In the genomic region with DNA sequence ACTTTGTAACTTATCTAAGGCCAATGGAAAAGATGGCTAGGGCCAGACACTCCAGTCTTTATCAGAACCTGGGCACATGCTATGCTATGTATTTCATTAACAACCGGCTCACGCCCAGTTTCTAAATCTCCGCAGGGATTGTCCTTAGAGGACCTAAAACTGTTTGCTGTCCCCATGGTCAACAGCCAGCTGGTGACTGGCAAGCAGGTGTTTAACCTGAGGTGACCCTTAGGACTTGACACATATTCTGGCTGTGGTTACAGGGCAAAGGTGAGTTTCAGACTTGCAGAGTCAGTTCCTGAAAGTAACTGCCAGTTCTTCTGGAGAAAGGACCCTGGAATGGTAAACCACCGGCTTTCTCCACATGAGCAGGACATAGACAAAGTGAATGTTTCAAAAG, we compare ENCODE assay signal across 19 mouse cellular contexts. TPM values are rescaled to one million over a fixed set of nuclear protein-coding genes. Genes with fewer than 3 reads are reported as not detected.
A peak's percentile ranks its signal among the peaks of the same experiment; 100 is the strongest.
DNase-seq lines count a peak whose midpoint lies in the region; ATAC-seq and TF ChIP-seq lines count a peak whose summit lies in the region.
"Had no signal": no experiment of that assay in that cellular context is flagged by ENCODE, and none has a peak within 500 bp of the region (broad histone marks: within the 10 kb centered on the region; RNA-seq: fewer than 3 reads in every experiment).

No protein-coding gene starts in this region.

- H3K4me1 ChIP-seq in liver, postnatal 0 days (ENCODE audit: insufficient read depth): no peaks in the 10 kb centered on the region
- H3K4me1 ChIP-seq in midbrain, embryonic 15.5 days: no peaks in the 10 kb centered on the region
- H3K4me1 ChIP-seq: embryonic facial prominence, embryonic 12.5 days; forebrain, embryonic 12.5 days; heart, embryonic 13.5 days; limb, embryonic 15.5 days had no signal

- H3K9me3 ChIP-seq in liver, postnatal 0 days (ENCODE audit: low read length): peaks cover 3% of the 10 kb centered on the region; the same call in 1 of the 2 replicates
- H3K9me3 ChIP-seq in midbrain, embryonic 15.5 days: no peaks in the 10 kb centered on the region
- H3K9me3 ChIP-seq: embryonic facial prominence, embryonic 12.5 days; forebrain, embryonic 12.5 days; heart, embryonic 13.5 days; limb, embryonic 15.5 days had no signal

- DNase-seq in adrenal gland, postnatal 36 days: peak; percentile 5 to 31
- no peak for DNase-seq in adrenal gland, postnatal 4 days (ENCODE audit: low spot score in 2 of 2)
- peak; percentile 50 for DNase-seq in liver, postnatal 0 days
- DNase-seq in liver: no peak
- peak; percentile 38 to 46 for DNase-seq in heart, postnatal 36 days
- no peak for DNase-seq in left cerebral cortex, adult 9 months (ENCODE audit: low spot score in 2 of 2)
- DNase-seq in lung, adult 18-20 months: no peak
- DNase-seq: cerebellum, postnatal 36 days; lung, postnatal 14 days had no signal

- ATAC-seq in liver, postnatal 0 days: peak; percentile 99
- no peak for ATAC-seq in midbrain, embryonic 15.5 days (replicated peaks)
- ATAC-seq: hindbrain, embryonic 16.5 days had no signal

- H3K36me3 ChIP-seq in liver, postnatal 0 days (replicated peaks; ENCODE audit: insufficient read depth, low read length): no peaks in the 10 kb centered on the region
- H3K36me3 ChIP-seq in midbrain, embryonic 15.5 days (replicated peaks): no peaks in the 10 kb centered on the region
- H3K36me3 ChIP-seq: embryonic facial prominence, embryonic 12.5 days; forebrain, embryonic 12.5 days; heart, embryonic 13.5 days; limb, embryonic 15.5 days had no signal

- no peak overlapping the region for H3K4me3 ChIP-seq in liver, postnatal 0 days (ENCODE audit: low read depth, low read length)
- H3K4me3 ChIP-seq in midbrain, embryonic 15.5 days: no peak overlapping the region
- H3K4me3 ChIP-seq: embryonic facial prominence, embryonic 12.5 days; forebrain, embryonic 12.5 days; heart, embryonic 13.5 days; limb, embryonic 15.5 days had no signal

- 68% methylated on average over 4 of the region's 4 CpGs for WGBS in liver, postnatal 0 days (ENCODE audit: insufficient replicate concordance)
- 89% methylated on average over 4 of the region's 4 CpGs for whole genome bisulfite sequencing in midbrain, embryonic 15.5 days

- TF ChIP-seq EP300 in liver, postnatal 0 days (IDR thresholded peaks at IDR 0.05; ENCODE audit: low read depth): peak; percentile 48; the same call in 1 of the 2 replicates

- no peak for TF ChIP-seq CTCF in liver, postnatal 0 days (IDR thresholded peaks at IDR 0.05; ENCODE audit: low read depth)

- no peak overlapping the region for H3K4me2 ChIP-seq in liver, postnatal 0 days (ENCODE audit: low read depth, low read length)
- H3K4me2 ChIP-seq in midbrain, embryonic 15.5 days: no peak overlapping the region
- H3K4me2 ChIP-seq: embryonic facial prominence, embryonic 12.5 days; forebrain, embryonic 12.5 days; heart, embryonic 13.5 days; limb, embryonic 15.5 days; midbrain, embryonic 11.5 days had no signal

- H3K27me3 ChIP-seq in liver, postnatal 0 days (ENCODE audit: insufficient read depth, low read length): no peaks in the 10 kb centered on the region
- no peaks in the 10 kb centered on the region for H3K27me3 ChIP-seq in midbrain, embryonic 15.5 days (replicated peaks)
- H3K27me3 ChIP-seq: embryonic facial prominence, embryonic 12.5 days; forebrain, embryonic 12.5 days; heart, embryonic 13.5 days; limb, embryonic 15.5 days had no signal

- no peak overlapping the region for H3K27ac ChIP-seq in liver, postnatal 0 days (ENCODE audit: low read depth)
- no peak overlapping the region for H3K27ac ChIP-seq in midbrain, embryonic 15.5 days
- H3K27ac ChIP-seq: embryonic facial prominence, embryonic 12.5 days; forebrain, embryonic 12.5 days; heart, embryonic 13.5 days; limb, embryonic 15.5 days had no signal

- no peak overlapping the region for H3K9ac ChIP-seq in liver, postnatal 0 days (replicated peaks)
- no peak overlapping the region for H3K9ac ChIP-seq in midbrain, embryonic 15.5 days
- H3K9ac ChIP-seq: embryonic facial prominence, embryonic 12.5 days; forebrain, embryonic 12.5 days; heart, embryonic 13.5 days; limb, embryonic 15.5 days had no signal

- intact Hi-C loops in heart, postnatal 36 days (cut with DNase I): no loop called here

RNA-seq across cellular contexts. Expression of gene Gm21750, which starts 29.5 kb away (rescaled TPM):
- not detected for total RNA-seq in adrenal gland, postnatal 36 days (2021)
- total RNA-seq in adrenal gland, postnatal 4 days (2021): not detected
- polyA plus RNA-seq in liver, postnatal 0 days (2015; fragmentation: Nextera tagmentation; extraction: Ambion mirVana): not detected in 2 replicates
- total RNA-seq in heart, postnatal 36 days (2021): not detected
- not detected in 2 replicates for polyA plus RNA-seq in midbrain, embryonic 15.5 days (2015; fragmentation: Nextera tagmentation; extraction: Ambion mirVana)
- total RNA-seq: ES-E14; layer of hippocampus, adult 18-20 months had no signal
- polyA plus RNA-seq: embryonic facial prominence, embryonic 12.5 days; forebrain, embryonic 12.5 days; heart, embryonic 13.5 days; hindbrain, embryonic 16.5 days; limb, embryonic 15.5 days; midbrain, embryonic 11.5 days; stomach, embryonic 16.5 days had no signal

Comparison
In these comparisons a context has a peak if more than half of its experiments do, and no peak if none do; other contexts are left out.
1. DNase-seq: peak in adrenal gland, postnatal 36 days (2 of 2), liver, postnatal 0 days (single experiment) and heart, postnatal 36 days (2 of 2); none in adrenal gland, postnatal 4 days (0 of 2), liver (single experiment), left cerebral cortex, adult 9 months (0 of 2) and lung, adult 18-20 months (0 of 2).